Mouse (Mus musculus) midbrain, embryonic 10.5 days (tissue): Measurements from ENCODE around the gene Dkk3. TPM values are rescaled to one million over a fixed set of nuclear protein-coding genes. Genes with fewer than 3 reads are reported as not detected.

Source experiments
- DNase-seq: peaks from one replicate; pipeline ENCODE4 v3.0.0-alpha.2; 2017; ENCODE audit warnings: low spot score
- H3K27ac ChIP-seq: fragments of 300-500 bp; sonication (generic); replicated peaks from 2 replicates; pipeline ENCODE4 v1.5.1; 2016; ENCODE audit warnings: mild to moderate bottlenecking
- H3K27me3 ChIP-seq: fragments of 300-500 bp; sonication (generic); 2 replicates; pipeline ENCODE4 v1.6.1; 2016; ENCODE audit warnings: low read depth, mild to moderate bottlenecking; ENCODE audit not compliant: poor library complexity, severe bottlenecking
- H3K36me3 ChIP-seq: fragments of 300-500 bp; sonication (generic); 2 replicates; pipeline ENCODE4 v1.6.1; 2016; ENCODE audit warnings: mild to moderate bottlenecking, moderate library complexity
- H3K4me1 ChIP-seq: fragments of 300-500 bp; sonication (generic); 2 replicates; pipeline ENCODE4 v1.6.1; 2016
- H3K4me3 ChIP-seq: fragments of 300-500 bp; sonication (generic); 2 replicates; pipeline ENCODE4 v1.5.1; 2016; ENCODE audit warnings: mild to moderate bottlenecking, moderate library complexity
- H3K9me3 ChIP-seq: fragments of 300-500 bp; sonication (generic); replicated peaks from 2 replicates; pipeline ENCODE4 v1.6.1; 2016; ENCODE audit warnings: mild to moderate bottlenecking
- WGBS: fragments of 180-500 bp; shearing (Covaris S2); methylation state at CpG from one replicate; pipeline ENCODE4 v1.1.7; 2016; 5-methylcytosine and 5-hydroxymethylcytosine counted together
- polyA plus RNA-seq: library from polyadenylated mRNA; unstranded; fragments of >200 nt; fragmentation: Nextera tagmentation; extraction: Ambion mirVana; gene quantifications from 2 replicates; pipeline ENCODE4 v1.2.1, GENCODE M21; 2016

The Dkk3 gene
- polyA plus RNA-seq, result 12.9 and 14.6 TPM in 2 replicates

- peak within 1 kb of the TSS; percentile 81 for H3K27ac ChIP-seq
- 2% methylated on average over 21 of the region's 21 CpGs for WGBS
These were observed at the start of gene Dkk3 for GRCm38 (mm10) chr7:112158942-112159341. TSS of gene Dkk3 (minus strand) at chr7:112159057.

GRCm38 (mm10) chr7:112207717-112208116, 48.9 kb upstream of the Dkk3 start:
- WGBS, result 92% methylated on average over 6 of the region's 6 CpGs

More at GRCm38 (mm10) chr7:112158942-112159341, at the start of gene Dkk3:
- peak; percentile 68 for DNase-seq
- Histone ChIP-seq H3K4me3 (peak within 1 kb of the TSS; percentile 60), H3K27me3 (peaks cover 40% of the 10 kb centered on the region), H3K36me3 (no peaks in the 10 kb centered on the region), H3K9me3 (no peaks in the 10 kb centered on the region), H3K4me1 (peaks cover 34% of the 10 kb centered on the region)

GRCm38 (mm10) chr7:112205513-112205912, 46.7 kb upstream of the Dkk3 start:
- Histone ChIP-seq H3K36me3 (no peaks in the 10 kb centered on the region), H3K4me3 (no peak overlapping the region), H3K27ac (no peak overlapping the region), H3K9me3 (no peaks in the 10 kb centered on the region), H3K4me1 (peaks cover 14% of the 10 kb centered on the region), H3K27me3 (0 out of 2 replicates have a peak, but pooled peaks cover 7% of the 10 kb centered on the region)
- DNase-seq, result no peak
- WGBS, result 89% methylated on average over 6 of the region's 6 CpGs

More at GRCm38 (mm10) chr7:112207717-112208116, 48.9 kb upstream of the Dkk3 start:
- H3K9me3 ChIP-seq, result no peaks in the 10 kb centered on the region
- no peak overlapping the region for H3K27ac ChIP-seq
- H3K27me3 ChIP-seq, result peaks cover 7% of the 10 kb centered on the region; the same call in 1 of the 2 replicates
- no peaks in the 10 kb centered on the region for H3K36me3 ChIP-seq
- no peak for DNase-seq
- no peak overlapping the region for H3K4me3 ChIP-seq
- H3K4me1 ChIP-seq, result peaks cover 12% of the 10 kb centered on the region

GRCm38 (mm10) chr7:112204380-112204963, 45.6 kb upstream of the Dkk3 start:
- H3K27ac ChIP-seq, result no peak overlapping the region
- 69% methylated on average over 6 of the region's 6 CpGs for WGBS

GRCm38 (mm10) chr7:112203937-112204336, 45.1 kb upstream of the Dkk3 start:
- H3K27me3 ChIP-seq, result 0 out of 2 replicates have a peak, but pooled peaks cover under 1% of the 10 kb centered on the region
- no peak for DNase-seq
- no peaks in the 10 kb centered on the region for H3K9me3 ChIP-seq
- no peak overlapping the region for H3K27ac ChIP-seq
- H3K36me3 ChIP-seq, result no peaks in the 10 kb centered on the region
- H3K4me3 ChIP-seq, result no peak overlapping the region
- peaks cover 28% of the 10 kb centered on the region for H3K4me1 ChIP-seq
- 75% methylated on average over 5 of the region's 5 CpGs for WGBS

More at GRCm38 (mm10) chr7:112204380-112204963, 45.6 kb upstream of the Dkk3 start:
- DNase-seq, result no peak
- Histone ChIP-seq H3K36me3 (no peaks in the 10 kb centered on the region), H3K4me1 (peaks cover 25% of the 10 kb centered on the region), H3K27me3 (0 out of 2 replicates have a peak, but pooled peaks cover 6% of the 10 kb centered on the region), H3K9me3 (no peaks in the 10 kb centered on the region), H3K4me3 (no peak overlapping the region)

GRCm38 (mm10) chr7:112202843-112203242, 44.0 kb upstream of the Dkk3 start:
- WGBS, result 88% methylated on average over 5 of the region's 5 CpGs
- Histone ChIP-seq H3K27me3 (no peaks in the 10 kb centered on the region), H3K36me3 (no peaks in the 10 kb centered on the region), H3K4me3 (no peak overlapping the region), H3K9me3 (no peaks in the 10 kb centered on the region), H3K4me1 (peaks cover 28% of the 10 kb centered on the region), H3K27ac (no peak overlapping the region)
- DNase-seq, result no peak

GRCm38 (mm10) chr7:112202194-112202593, 43.3 kb upstream of the Dkk3 start:
- Histone ChIP-seq H3K4me1 (peaks cover 28% of the 10 kb centered on the region), H3K9me3 (no peaks in the 10 kb centered on the region), H3K27ac (no peak overlapping the region), H3K27me3 (no peaks in the 10 kb centered on the region), H3K36me3 (no peaks in the 10 kb centered on the region), H3K4me3 (no peak overlapping the region)
- DNase-seq, result no peak
- 78% methylated on average over 4 of the region's 4 CpGs for WGBS

GRCm38 (mm10) chr7:112200761-112201160, 41.9 kb upstream of the Dkk3 start:
- Histone ChIP-seq H3K9me3 (no peaks in the 10 kb centered on the region), H3K27ac (no peak overlapping the region), H3K4me1 (peaks cover 28% of the 10 kb centered on the region), H3K27me3 (no peaks in the 10 kb centered on the region), H3K4me3 (no peak overlapping the region), H3K36me3 (no peaks in the 10 kb centered on the region)
- WGBS, result 44% methylated on average over 4 of the region's 4 CpGs
- DNase-seq, result no peak

- Histone ChIP-seq H3K36me3 (no peaks in the 10 kb centered on the region), H3K27me3 (no peaks in the 10 kb centered on the region), H3K4me3 (no peak overlapping the region), H3K27ac (no peak overlapping the region), H3K4me1 (peaks cover 25% of the 10 kb centered on the region), H3K9me3 (no peaks in the 10 kb centered on the region)
- DNase-seq, result no peak
- WGBS, result 54% methylated on average over 3 of the region's 3 CpGs
These were observed 40.5 kb upstream of the Dkk3 start for GRCm38 (mm10) chr7:112199343-112199742.

GRCm38 (mm10) chr7:112197461-112197860, 38.6 kb upstream of the Dkk3 start:
- no peaks in the 10 kb centered on the region for H3K27me3 ChIP-seq
- 81% methylated on average over 8 of the region's 8 CpGs for WGBS
- no peak for DNase-seq
- no peaks in the 10 kb centered on the region for H3K36me3 ChIP-seq
- no peaks in the 10 kb centered on the region for H3K9me3 ChIP-seq
- H3K4me3 ChIP-seq, result no peak overlapping the region
- peaks cover 20% of the 10 kb centered on the region for H3K4me1 ChIP-seq
- no peak overlapping the region for H3K27ac ChIP-seq

GRCm38 (mm10) chr7:112194286-112194685, 35.4 kb upstream of the Dkk3 start:
- Histone ChIP-seq H3K4me3 (no peak overlapping the region), H3K4me1 (peaks cover 2% of the 10 kb centered on the region), H3K27me3 (no peaks in the 10 kb centered on the region), H3K9me3 (no peaks in the 10 kb centered on the region), H3K36me3 (no peaks in the 10 kb centered on the region), H3K27ac (no peak overlapping the region)
- no peak for DNase-seq
- WGBS, result 83% methylated on average over 5 of the region's 5 CpGs

- H3K4me1 ChIP-seq, result peaks cover under 1% of the 10 kb centered on the region; the same call in 1 of the 2 replicates
- DNase-seq, result no peak
- H3K27ac ChIP-seq, result no peak overlapping the region
- H3K27me3 ChIP-seq, result no peaks in the 10 kb centered on the region
- H3K36me3 ChIP-seq, result no peaks in the 10 kb centered on the region
- H3K4me3 ChIP-seq, result no peak overlapping the region
- WGBS, result 89% methylated on average over 5 of the region's 5 CpGs
- H3K9me3 ChIP-seq, result no peaks in the 10 kb centered on the region
These were observed 33.9 kb upstream of the Dkk3 start for GRCm38 (mm10) chr7:112192778-112193177.

GRCm38 (mm10) chr7:112192237-112192636, 33.4 kb upstream of the Dkk3 start:
- 86% methylated on average over 4 of the region's 4 CpGs for WGBS

More at GRCm38 (mm10) chr7:112192237-112192636, 33.4 kb upstream of the Dkk3 start:
- Histone ChIP-seq H3K36me3 (no peaks in the 10 kb centered on the region), H3K27me3 (no peaks in the 10 kb centered on the region), H3K9me3 (no peaks in the 10 kb centered on the region), H3K27ac (no peak overlapping the region), H3K4me1 (peaks cover 4% of the 10 kb centered on the region), H3K4me3 (no peak overlapping the region)
- no peak for DNase-seq
